Mouse (Mus musculus) embryonic facial prominence, embryonic 11.5 days (tissue): ENCODE measurements at regions not wholly inside any gene's neighbourhood (a gene's known extent, or its start where the extent isn't known, plus 50 kb on each side); places are given as distances from the start of the nearest gene placed in this dataset.

Source experiments
- ATAC-seq: fragments of 200-750 bp; cut with Nextera tagmentation; replicated peaks from 2 replicates; pipeline ENCODE4 v1.8.0; 2017; ENCODE audit warnings: low read depth; ENCODE audit not compliant: insufficient number of reproducible peaks, low FRiP score, low TSS enrichment
- DNase-seq: peaks from one replicate; pipeline ENCODE4 v3.0.0-alpha.2; 2015; ENCODE audit warnings: low spot score
- H3K27ac ChIP-seq: fragments of 300-500 bp; sonication (generic); replicated peaks from 2 replicates; pipeline ENCODE4 v1.5.1; 2014; ENCODE audit warnings: mild to moderate bottlenecking, low read depth, low read length, control low read depth
- H3K27me3 ChIP-seq: fragments of 300-500 bp; sonication (generic); 2 replicates; pipeline ENCODE4 v1.6.1; 2014; ENCODE audit warnings: mild to moderate bottlenecking, low read length, moderate library complexity, mixed read lengths; ENCODE audit not compliant: control insufficient read depth, insufficient read depth
- H3K36me3 ChIP-seq: fragments of 300-500 bp; sonication (generic); replicated peaks from 2 replicates; pipeline ENCODE4 v1.6.1; 2014; ENCODE audit warnings: low read depth, mild to moderate bottlenecking, low read length, moderate library complexity, mixed read lengths; ENCODE audit not compliant: control insufficient read depth, insufficient read depth
- H3K4me1 ChIP-seq: fragments of 300-500 bp; sonication (generic); 2 replicates; pipeline ENCODE4 v1.6.1; 2014; ENCODE audit warnings: low read length, mixed read lengths; ENCODE audit not compliant: control insufficient read depth, insufficient read depth
- H3K4me2 ChIP-seq: fragments of 300-500 bp; sonication (generic); 2 replicates; pipeline ENCODE4 v1.6.1; 2014; ENCODE audit warnings: low read depth, mild to moderate bottlenecking, control low read depth, low read length, moderate library complexity
- H3K4me3 ChIP-seq: fragments of 300-500 bp; sonication (generic); 2 replicates; pipeline ENCODE4 v1.5.1; 2014; ENCODE audit warnings: low read depth, low read length, control low read depth
- H3K9ac ChIP-seq: fragments of 300-500 bp; sonication (generic); replicated peaks from 2 replicates; pipeline ENCODE4 v1.6.1; 2014; ENCODE audit warnings: mild to moderate bottlenecking, control low read depth, low read length
- H3K9me3 ChIP-seq: fragments of 300-500 bp; sonication (generic); replicated peaks from 2 replicates; pipeline ENCODE4 v1.6.1; 2016; ENCODE audit warnings: mild to moderate bottlenecking, low read length, inconsistent platforms, mixed read lengths; ENCODE audit not compliant: control insufficient read depth
- WGBS: fragments of 180-500 bp; shearing (Covaris S2); extraction: QIAGEN DNeasy Blood & Tissue Kit; methylation state at CpG from one replicate; pipeline ENCODE4 v1.1.7; 2014; 5-methylcytosine and 5-hydroxymethylcytosine counted together

DNA sequence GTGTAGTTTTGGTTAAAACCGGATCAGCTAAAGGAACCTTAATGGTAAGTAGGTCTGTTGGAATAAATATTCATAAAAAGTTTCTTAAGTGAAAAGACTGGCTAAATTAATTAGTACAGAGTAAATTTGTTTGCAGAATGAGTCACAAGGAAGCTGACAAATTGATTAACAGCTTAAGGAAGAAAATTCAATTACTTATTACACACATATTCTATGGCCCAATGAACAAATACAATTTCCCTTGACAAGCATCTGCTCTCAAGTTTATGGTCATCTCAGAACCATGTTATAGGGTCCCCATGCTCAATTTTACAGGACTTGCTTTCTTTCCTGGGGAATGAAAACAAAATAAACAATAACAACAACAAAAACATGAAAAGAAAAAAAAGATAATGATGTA is 231.4 kb upstream of the Frg1 start:
- Histone ChIP-seq H3K9me3 (no peaks in the 10 kb centered on the region), H3K4me1 (no peaks in the 10 kb centered on the region), H3K4me3 (no peak overlapping the region), H3K27me3 (no peaks in the 10 kb centered on the region), H3K4me2 (no peak overlapping the region), H3K9ac (no peak overlapping the region), H3K36me3 (no peaks in the 10 kb centered on the region), H3K27ac (no peak overlapping the region)
- DNase-seq (no peak), ATAC-seq (no peak)
- WGBS: 88% methylated on average over 1 of the region's 1 CpGs

DNA sequence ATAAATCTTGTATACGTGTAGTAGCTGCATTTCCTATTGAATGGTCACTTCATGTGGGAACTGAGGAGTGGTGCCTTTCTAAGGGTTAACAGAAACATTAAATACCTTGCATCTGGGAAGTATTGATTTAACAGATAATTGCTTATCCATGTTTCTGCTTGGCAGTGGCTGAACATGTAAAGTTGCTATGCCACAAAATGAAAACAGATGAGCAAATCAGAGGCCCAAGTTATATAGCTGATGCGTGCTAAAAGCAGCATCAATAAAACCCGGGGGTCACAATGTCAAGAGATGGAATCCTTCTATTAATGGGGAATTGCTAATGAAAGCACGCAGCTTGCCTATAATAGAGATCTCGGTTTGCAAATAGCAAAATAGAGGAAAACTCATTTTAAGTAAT is 227.8 kb upstream of the Frg1 start:
- Histone ChIP-seq H3K9me3 (no peaks in the 10 kb centered on the region), H3K36me3 (no peaks in the 10 kb centered on the region), H3K4me2 (no peak overlapping the region), H3K27me3 (no peaks in the 10 kb centered on the region), H3K4me1 (no peaks in the 10 kb centered on the region), H3K4me3 (no peak overlapping the region), H3K27ac (no peak overlapping the region), H3K9ac (no peak overlapping the region)
- peak; percentile 65 for DNase-seq
- WGBS: 48% methylated on average over 5 of the region's 5 CpGs
- no peak for ATAC-seq

DNA sequence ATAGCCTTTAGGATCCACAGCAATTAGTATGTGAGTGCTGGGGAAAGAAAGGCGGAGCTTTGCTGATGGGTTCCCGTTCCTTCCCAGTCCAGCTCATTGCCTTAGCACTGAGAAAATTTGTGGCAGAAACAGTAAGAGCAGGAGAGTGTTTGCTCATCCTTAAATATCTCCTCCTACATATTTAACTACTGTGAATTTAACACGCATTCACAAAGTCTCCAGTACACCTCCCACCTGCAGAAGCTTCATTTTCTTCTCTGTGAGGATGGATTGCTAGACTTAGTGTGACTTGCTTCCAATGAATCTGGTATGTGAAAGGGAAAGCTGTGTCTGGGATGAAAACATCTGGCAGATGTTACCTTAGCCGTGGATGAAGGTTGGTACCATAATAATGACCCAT is 207.0 kb upstream of the Frg1 start:
- no peak for ATAC-seq
- Histone ChIP-seq H3K27me3 (no peaks in the 10 kb centered on the region), H3K27ac (no peak overlapping the region), H3K9ac (no peak overlapping the region), H3K4me3 (no peak overlapping the region), H3K9me3 (no peaks in the 10 kb centered on the region), H3K36me3 (no peaks in the 10 kb centered on the region), H3K4me1 (no peaks in the 10 kb centered on the region), H3K4me2 (no peak overlapping the region)
- 84% methylated on average over 4 of the region's 4 CpGs for WGBS
- no peak for DNase-seq

DNA sequence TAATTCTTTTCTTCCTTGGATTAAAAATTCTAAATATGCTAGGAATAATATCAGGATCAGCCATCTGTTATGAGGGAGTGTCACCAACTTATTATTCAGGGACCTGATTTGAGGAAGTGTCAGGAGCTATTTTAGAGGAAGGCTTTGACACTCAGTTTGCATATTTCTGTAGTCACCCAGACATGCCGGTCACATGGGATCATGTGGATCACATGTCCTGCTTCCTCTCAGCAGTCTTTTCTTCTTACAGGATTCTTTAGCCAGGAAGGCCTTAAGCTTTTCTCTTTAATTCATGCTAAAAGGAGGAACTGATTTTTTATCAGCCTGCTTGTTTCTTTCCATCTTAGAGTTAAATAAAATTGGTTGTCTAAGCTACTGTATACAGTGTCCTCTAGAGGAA is 183.4 kb upstream of the Frg1 start:
- WGBS: 77% methylated on average over 1 of the region's 1 CpGs

DNA sequence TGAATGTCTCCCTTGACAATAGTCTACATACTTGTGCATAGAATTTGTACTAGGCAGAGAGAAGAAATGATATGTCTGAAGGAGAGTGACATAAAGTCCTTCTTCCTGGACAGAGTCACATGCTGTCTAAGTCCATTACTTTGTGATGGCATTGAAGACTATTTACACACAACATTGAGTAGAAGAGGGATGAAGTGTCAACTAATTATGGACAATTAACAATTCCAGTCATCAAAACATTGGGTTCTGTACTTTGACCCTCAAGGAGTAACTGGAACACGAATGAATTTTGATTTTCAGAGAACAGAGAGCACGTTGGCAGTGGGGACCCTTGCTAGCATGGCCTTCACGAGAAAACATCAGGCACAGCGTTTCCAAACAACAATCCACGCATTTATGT is 177.6 kb upstream of the Frg1 start:
- no peak overlapping the region for H3K4me2 ChIP-seq
- H3K4me1 ChIP-seq: no peaks in the 10 kb centered on the region
- H3K9me3 ChIP-seq: no peaks in the 10 kb centered on the region
- no peaks in the 10 kb centered on the region for H3K27me3 ChIP-seq
- H3K36me3 ChIP-seq: no peaks in the 10 kb centered on the region
- 84% methylated on average over 5 of the region's 5 CpGs for WGBS
- no peak for ATAC-seq
- no peak overlapping the region for H3K27ac ChIP-seq
- no peak for DNase-seq
- H3K9ac ChIP-seq: no peak overlapping the region
- H3K4me3 ChIP-seq: no peak overlapping the region

More for the DNA sequence above, 183.4 kb upstream of the Frg1 start:
- H3K4me2 ChIP-seq: no peak overlapping the region
- H3K9me3 ChIP-seq: no peaks in the 10 kb centered on the region
- no peaks in the 10 kb centered on the region for H3K4me1 ChIP-seq
- no peak overlapping the region for H3K27ac ChIP-seq
- no peaks in the 10 kb centered on the region for H3K36me3 ChIP-seq
- ATAC-seq (no peak), DNase-seq (no peak)
- no peaks in the 10 kb centered on the region for H3K27me3 ChIP-seq
- no peak overlapping the region for H3K9ac ChIP-seq
- no peak overlapping the region for H3K4me3 ChIP-seq

DNA sequence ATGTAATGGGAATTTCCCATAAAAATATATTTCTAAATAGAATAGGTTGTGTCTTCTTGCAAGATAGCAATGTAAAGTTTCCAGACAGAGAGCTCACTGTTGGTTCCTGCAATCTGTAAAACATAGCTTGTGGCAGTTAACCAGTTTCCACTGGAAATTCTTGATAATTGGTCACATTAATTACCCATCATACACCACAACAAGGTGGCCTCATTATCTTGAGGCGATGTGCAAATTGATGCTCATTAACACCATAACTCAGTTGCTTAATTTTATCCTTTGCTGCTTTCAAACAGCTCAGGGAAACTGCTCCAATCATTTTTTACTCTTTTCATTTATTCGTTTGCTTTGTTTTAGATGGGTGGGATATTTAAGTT is 176.8 kb upstream of the Frg1 start:
- Histone ChIP-seq H3K4me3 (no peak overlapping the region), H3K27ac (no peak overlapping the region), H3K27me3 (no peaks in the 10 kb centered on the region), H3K36me3 (no peaks in the 10 kb centered on the region), H3K4me1 (no peaks in the 10 kb centered on the region), H3K4me2 (no peak overlapping the region), H3K9ac (no peak overlapping the region), H3K9me3 (no peaks in the 10 kb centered on the region)
- WGBS: 73% methylated on average over 2 of the region's 2 CpGs
- DNase-seq: no peak
- ATAC-seq: no peak

DNA sequence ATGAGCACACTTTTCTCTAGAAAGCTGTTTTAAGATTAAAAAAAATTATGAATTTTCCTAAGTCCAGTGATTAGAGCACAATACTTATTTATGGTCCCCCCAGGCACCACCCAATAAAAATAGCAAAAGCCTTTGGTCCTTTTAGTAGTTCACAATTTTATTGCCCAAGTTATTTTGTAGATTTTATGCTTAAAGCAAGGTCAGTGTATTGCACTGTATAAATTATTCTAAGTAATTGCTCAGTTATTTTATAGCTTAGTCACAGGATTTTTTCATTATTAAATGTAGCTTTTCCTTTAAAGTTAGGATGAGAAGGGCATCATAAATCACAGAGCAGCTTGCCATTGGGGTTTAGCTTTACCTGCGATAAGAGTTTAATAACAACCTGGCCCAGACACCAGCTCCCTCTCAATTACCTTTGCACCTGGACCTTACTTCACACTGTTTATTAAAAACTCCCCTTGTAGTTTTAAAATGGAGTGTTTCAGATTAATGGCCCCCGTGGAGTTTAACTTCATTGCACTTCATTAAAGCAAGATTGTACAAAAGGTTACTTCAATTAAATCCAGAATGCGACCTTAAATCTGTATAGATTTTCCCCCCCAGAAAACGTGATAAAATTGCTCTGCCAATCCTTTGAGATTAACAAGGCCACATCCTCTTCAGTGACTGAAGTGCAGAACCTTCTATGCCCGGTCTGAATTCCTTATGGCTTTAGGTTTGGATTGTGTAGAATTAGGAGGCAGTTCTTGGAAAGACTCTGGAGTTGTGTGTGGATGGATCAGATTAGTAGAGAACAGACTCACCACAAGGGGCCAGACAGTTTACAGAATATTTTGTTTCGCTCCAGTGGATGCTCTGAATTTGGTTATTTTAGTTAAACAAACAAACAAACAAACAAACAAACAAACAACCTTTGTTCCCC is 176.1 kb upstream of the Frg1 start:
- DNase-seq (no peak), ATAC-seq (no peak)
- H3K27me3 ChIP-seq: no peaks in the 10 kb centered on the region
- H3K9ac ChIP-seq: no peak overlapping the region
- WGBS: 75% methylated on average over 6 of the region's 6 CpGs
- no peak overlapping the region for H3K4me3 ChIP-seq
- H3K27ac ChIP-seq: no peak overlapping the region
- H3K4me1 ChIP-seq: no peaks in the 10 kb centered on the region
- H3K4me2 ChIP-seq: no peak overlapping the region
- no peaks in the 10 kb centered on the region for H3K36me3 ChIP-seq
- no peaks in the 10 kb centered on the region for H3K9me3 ChIP-seq

DNA sequence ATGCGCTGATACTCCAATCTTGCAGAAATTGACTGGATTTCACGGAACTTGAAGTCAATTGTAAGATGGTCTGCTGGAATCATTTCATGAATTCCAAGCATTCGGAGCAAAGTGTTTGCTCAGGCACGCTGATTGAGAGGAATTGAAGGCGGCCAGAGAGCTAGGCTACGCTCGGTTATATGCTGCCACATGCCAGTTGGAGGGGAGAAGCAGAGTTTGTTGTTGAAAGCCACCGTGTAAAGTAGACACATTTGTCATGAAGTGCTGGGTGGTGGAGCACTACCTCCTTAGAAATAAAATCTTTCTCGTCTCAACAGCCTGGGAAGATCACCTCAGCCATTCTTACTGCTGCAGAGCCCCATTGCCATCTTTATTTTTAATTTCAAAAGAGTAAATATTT is 175.3 kb upstream of the Frg1 start:
- WGBS: 82% methylated on average over 9 of the region's 9 CpGs
- H3K36me3 ChIP-seq: no peaks in the 10 kb centered on the region
- H3K9me3 ChIP-seq: no peaks in the 10 kb centered on the region
- H3K4me2 ChIP-seq: no peak overlapping the region
- H3K9ac ChIP-seq: no peak overlapping the region
- DNase-seq (no peak), ATAC-seq (no peak)
- no peak overlapping the region for H3K27ac ChIP-seq
- no peaks in the 10 kb centered on the region for H3K4me1 ChIP-seq
- H3K27me3 ChIP-seq: no peaks in the 10 kb centered on the region
- H3K4me3 ChIP-seq: no peak overlapping the region
